Mouse (Mus musculus) right cerebral cortex, adult 18-20 months (tissue): ENCODE data around the gene Amz2.
A peak's percentile ranks its signal among the peaks of the same experiment; 100 is the strongest.
"Not testable (repeated sequence)": the region's sequence is repeated elsewhere in the genome, so short reads cannot be mapped to it uniquely, and the experiment has no call there.

Experiments used
- DNase-seq: peaks from one replicate; pipeline ENCODE4 v3.0.0; 2022; ENCODE audit warnings: mixed read lengths

Gene Amz2

DNA sequence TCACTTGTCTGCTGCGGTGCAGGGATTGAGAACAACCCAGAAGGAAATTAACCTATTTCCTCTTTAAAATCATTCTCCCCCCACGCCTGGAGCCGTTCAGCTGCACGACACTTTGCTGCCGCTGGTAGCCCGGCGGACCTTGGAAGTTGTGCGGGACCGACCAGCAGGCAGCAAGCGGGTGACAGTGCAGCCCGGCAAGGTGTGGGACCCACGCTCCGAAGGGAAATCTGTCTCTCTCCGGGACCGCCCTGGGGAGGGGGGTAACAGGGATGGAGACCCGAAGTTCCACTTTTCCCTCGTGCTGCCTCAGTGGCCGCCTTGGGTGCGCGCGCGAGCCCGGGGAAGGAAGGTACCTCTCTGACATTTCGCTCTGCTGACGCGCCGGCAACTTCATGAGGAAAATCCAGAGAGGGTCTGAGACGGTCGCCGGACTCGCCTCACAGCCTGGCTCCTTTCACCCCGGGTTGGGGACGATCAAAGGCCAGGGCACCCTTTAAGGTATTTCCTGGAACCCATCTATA, 46.5 kb downstream of the Amz2 start:
- peak; percentile 21 for DNase-seq

- no peak for DNase-seq
Observed at GRCm38 (mm10) chr11:109472821-109473170, 47.0 kb downstream of the Amz2 start.

DNA sequence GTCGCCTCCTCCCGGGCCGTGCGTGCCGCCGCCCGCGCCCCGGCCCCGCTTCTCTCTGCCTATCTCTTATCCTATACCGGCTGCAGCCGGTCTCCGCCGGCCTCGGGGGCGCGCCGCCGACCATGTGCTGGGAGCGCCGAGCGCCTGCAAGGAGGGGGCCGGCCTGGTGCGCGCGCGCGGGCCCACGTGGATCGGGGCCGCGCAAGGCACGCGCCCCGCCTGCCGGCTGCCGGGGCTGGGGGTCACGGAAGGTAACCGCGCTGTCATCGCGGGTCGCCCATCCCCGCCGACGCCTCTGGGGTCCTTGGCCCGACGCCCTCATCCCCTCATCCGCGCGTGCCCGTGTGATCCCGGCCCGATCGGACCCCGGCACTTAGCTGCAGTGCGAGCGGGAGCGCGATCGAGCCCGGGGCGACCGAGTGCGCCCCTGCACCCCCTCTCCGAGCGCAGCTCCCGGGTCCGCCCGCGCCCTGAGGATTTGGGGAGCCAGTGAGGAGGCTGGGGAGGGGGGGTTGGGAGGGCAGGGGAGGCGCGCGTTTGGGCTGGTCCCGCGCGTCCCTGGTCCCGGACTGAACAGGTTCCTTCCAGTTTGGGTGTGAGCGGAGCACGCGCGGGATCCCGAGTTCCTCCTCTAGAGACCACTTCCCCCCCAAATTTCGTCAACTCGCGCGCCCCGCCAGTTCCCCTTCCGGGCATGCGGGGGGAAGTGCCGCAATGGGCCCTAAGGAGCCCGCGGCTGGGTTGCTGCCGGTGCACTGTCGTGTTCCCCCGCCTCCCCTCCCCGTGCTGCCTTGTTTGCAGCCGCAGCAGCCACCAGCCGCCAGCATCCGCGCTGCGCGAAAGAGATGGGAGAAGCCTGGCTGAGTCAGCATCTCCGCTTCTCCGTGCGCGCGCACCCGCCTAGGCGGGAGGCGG, 47.7 kb downstream of the Amz2 start, which contains the start of the genes Arsg and Slc16a6:
Arsg (plus strand) TSS at position 204 of the 915 bp plus-strand sequence.
Slc16a6 (minus strand) TSS at position 428 of the 915 bp plus-strand sequence.
- DNase-seq: peak; percentile 91

- DNase-seq: no peak
Observed at GRCm38 (mm10) chr11:109474086-109474742, 48.5 kb downstream of the Amz2 start.

- DNase-seq: no peak
Observed at GRCm38 (mm10) chr11:109474836-109475235, 49.1 kb downstream of the Amz2 start.

DNA sequence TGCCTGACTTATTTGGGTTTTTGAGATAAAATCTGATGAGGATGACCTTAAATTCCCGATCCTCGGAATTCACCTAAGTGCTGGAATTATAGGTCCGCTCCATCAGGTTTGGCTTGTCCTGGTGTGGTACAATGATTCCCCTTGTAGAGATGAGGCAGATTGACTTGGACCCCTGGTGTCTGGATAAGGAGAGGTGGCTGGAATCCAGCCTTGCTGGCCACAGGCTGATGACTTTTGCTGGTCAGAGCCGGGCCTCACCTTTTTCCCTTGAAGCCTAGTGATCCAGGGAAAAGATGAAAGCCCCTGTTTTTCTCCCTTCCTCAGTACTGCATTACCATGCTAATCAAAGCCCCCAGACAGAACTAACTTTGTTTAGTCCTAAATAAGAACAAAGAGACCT, 50.0 kb downstream of the Amz2 start:
- DNase-seq: no peak

DNA sequence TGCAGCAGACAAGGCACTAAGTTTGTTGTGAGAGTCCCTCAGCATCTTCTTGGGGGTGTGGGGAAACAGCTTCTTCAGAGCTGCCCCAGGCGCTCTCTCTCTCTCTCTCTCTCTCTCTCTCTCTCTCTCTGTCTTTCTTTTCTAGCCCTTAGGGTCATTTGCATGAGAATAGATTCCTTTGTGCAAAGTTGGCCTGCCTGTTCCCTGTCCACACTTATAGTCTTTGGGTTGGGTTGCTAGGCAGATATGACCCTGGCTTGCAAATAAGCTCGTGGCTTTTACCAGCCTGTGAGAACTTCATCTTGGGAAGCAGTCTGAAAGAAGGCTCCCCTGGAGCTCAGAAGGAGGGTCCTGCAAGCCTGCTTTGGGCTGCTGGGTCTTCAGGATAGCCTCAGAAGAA, 50.5 kb downstream of the Amz2 start:
- no peak for DNase-seq

GRCm38 (mm10) chr11:109476653-109477052, 50.9 kb downstream of the Amz2 start:
- no peak for DNase-seq

DNA sequence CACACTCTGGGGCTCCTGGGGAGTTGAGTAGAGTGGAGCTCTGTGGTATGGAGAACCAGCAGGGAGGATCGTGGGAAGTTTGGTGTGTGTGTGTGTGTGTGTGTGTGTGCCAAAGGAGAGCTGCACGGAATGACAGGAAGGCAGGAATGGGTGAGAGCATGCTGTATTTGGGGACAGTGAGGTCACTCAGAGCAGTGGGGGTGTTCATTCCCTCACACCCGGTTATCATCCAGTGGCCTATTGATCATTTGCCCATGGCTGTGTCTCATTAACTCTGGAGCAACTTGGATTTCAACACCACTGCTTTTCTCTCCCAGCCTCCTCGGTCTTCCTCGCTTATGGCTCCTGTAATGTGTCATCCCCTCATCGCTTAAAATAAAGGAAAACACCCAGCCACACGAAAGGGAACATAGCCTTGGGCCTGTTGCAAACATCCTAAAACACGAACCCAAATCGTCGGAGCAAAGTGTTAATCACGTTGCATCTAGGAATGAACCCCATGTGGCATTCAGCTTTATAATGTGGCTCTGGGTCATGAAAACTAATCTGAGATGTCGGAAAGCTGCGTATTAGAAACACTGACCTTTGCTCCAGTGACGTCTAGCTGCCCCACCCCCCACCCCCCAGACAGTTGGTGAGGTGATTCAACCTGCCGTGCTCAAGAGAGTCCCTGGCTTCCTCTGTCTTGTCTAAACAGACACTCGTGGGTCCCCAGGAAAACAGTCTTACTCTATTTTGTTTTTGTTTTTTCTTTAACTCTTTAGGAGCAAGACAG, 52.0 kb downstream of the Amz2 start:
- DNase-seq: no peak

DNA sequence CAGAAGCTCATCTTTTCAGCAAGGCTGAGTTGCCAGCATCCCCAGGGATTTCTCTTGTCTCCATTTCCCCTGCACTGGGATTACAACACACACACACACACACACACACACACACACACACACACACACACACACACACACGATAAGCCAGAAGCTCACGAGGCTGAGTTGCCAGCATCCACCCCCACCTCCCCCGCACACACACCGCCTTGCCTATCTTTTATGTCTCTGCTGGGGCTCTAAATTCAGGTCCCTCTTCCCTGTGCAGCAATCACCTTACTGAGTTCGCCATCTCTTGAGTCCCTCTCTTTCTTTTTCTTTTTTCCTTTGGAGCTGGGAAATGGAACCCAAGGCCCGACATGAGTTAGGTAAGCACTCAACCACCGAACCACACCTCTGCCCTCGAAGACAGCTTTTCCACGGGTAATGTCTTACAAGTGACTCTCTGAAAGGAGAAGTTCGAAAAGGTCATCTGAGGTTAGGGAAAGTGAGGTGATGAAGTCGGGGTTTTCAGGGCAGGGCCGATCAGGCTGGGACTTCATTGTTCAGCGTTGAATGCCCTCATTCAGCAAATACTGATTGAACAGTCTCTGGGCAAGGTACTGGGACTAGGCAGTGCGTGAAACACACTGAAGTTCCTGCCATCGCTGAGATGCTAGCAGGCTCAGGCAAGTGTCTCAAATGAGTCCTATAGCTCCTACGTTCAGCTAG, 54.0 kb downstream of the Amz2 start:
- DNase-seq: no peak

- DNase-seq: no peak
Observed at GRCm38 (mm10) chr11:109480440-109480839, 54.7 kb downstream of the Amz2 start.

DNA sequence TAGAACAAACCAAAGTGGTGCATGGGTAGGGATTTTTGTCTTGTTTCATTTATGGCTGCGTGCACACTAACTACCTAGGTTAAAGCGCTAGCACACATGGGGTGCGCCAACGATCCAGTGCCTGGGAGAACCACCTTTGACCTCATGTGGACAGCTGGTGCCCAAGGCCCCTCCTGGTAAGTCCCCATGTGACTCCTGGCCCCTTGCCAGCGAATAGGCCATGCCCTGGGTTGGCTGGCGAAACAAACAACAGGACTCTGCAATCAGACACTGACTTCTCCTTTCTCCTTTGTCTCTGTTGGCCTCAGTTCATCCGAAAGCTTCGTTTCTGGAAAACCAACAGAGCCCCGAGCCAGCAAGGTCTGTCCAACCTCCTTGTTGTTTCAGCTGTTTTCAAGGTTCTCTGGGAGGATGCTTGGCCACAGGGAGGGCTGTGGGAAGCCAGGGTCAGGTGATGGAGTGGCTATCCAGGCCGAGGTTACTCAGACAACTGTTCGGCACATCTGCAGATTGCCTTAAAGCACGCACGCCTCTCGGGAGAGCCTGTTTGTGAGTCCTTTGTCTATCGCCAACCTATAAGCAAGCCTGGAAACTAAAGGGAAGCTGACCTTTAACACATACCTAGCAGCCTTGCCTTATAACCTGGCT, 59.8 kb downstream of the Amz2 start:
- DNase-seq: peak; percentile 68

DNA sequence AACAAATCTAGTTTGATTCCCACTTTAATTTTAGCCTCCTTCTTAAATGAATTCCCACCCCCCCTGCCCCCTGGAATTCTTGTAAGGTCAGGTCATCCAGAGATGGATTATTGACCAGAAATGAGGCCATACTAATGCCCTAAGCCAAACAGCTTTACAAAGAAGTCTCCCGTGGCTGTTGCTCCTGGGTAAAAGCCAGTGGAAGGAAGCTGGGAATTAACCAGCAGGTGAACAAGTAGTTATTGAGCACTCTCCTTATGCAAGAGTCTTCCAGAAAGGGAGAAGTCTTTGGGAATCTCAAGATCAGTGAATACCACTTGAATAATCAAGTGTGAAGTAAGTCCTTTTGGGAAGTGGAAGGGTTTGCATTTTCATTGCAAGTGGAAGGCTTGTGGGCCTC, 61.4 kb downstream of the Amz2 start:
- no peak for DNase-seq

GRCm38 (mm10) chr11:109487991-109488684, 62.4 kb downstream of the Amz2 start:
- no peak for DNase-seq

DNA sequence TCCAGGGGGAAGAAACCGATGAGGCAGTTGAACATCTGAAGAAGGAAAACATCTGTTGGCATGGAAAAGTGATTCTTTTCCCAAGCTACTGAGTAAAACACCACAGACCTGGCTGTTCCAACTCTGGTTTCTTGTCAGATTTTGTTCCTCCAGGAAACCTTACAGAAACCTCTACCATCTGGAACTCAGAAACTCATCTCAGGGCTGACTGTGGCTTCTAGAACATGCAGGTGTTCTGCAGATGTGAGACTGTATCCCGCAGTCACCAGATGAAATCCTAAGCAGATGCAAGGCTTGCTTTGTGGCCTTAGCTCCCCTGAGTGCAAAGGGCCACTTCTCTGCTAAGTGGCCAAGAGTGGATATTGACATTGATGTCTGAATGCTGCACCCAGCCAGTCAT, 64.0 kb downstream of the Amz2 start:
- no peak for DNase-seq

GRCm38 (mm10) chr11:109491844-109492243, 66.1 kb downstream of the Amz2 start:
- DNase-seq: no peak

GRCm38 (mm10) chr11:109492847-109493464, 67.2 kb downstream of the Amz2 start:
- not testable (repeated sequence) for DNase-seq

DNA sequence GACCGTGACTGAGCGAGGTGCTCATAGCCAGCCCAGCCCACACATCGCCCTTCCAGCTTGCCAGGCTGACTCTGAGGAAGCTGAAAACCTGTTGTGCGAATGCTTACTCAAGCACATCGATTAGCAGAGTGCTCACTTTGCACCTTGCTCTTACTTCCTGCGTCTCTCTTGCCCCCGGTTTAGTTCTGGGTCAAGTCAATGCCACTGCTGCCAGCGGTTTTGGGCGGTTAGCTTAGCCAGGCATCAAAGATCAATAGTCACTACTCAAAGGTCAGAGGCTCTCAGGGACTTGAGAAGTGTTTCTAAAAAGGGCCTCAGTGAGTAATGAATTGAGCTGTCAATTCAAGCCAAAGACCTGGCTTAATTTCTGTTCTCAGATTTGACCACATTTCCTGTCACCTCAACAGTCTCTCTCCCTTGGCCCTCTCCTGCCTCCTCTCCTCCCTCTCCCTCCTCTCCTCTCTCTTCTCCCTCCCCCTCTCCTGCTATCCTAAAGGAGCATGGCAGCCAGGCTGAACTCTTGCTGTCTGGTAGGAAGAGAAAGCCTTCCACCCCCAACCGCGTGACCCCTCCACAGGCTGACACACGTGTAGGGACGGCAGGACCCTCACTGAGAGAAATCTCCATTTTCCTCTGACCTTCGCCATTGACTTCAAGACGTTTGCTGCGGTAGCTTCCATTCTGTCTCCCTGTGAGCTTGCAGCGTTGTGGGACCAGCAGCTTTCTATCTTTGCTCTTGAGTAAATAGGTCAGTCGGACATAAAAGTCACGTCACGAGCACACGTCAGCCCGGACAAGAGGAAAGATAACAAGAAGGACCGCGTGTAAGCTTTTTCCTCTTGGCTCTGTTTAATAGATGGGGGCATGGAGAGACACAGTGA, 69.4 kb downstream of the Amz2 start:
- DNase-seq: no peak

- DNase-seq: no peak
Observed at GRCm38 (mm10) chr11:109495771-109496474, 70.2 kb downstream of the Amz2 start.
